Mouse (Mus musculus): ENCODE measurements at regions not wholly inside any gene's neighbourhood (a gene's known extent, or its start where the extent isn't known, plus 50 kb on each side); places are given as distances from the start of the nearest gene placed in this dataset.

DNA sequence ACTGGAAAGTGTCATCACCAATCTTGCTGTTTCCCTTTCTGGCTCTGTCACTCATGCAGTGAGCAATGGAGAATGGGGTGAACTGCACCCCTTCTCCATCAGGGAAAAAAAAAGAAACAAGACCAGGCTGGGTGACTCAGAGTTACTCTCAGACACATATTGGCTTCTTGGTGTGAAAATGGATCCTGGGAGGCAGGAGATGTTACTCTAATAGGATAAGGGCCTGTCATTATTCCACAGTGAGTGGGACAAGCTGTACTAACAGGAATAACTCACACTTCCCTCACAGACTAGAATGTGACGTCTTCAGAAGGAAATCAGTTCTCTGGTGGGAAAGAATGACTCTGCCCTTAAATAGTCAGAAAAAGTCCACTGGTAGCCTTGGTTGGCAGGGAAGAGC is 181.4 kb upstream of the Nlrp1b start:
- DNase-seq (ENCODE audit: low spot score), result no peak

DNA sequence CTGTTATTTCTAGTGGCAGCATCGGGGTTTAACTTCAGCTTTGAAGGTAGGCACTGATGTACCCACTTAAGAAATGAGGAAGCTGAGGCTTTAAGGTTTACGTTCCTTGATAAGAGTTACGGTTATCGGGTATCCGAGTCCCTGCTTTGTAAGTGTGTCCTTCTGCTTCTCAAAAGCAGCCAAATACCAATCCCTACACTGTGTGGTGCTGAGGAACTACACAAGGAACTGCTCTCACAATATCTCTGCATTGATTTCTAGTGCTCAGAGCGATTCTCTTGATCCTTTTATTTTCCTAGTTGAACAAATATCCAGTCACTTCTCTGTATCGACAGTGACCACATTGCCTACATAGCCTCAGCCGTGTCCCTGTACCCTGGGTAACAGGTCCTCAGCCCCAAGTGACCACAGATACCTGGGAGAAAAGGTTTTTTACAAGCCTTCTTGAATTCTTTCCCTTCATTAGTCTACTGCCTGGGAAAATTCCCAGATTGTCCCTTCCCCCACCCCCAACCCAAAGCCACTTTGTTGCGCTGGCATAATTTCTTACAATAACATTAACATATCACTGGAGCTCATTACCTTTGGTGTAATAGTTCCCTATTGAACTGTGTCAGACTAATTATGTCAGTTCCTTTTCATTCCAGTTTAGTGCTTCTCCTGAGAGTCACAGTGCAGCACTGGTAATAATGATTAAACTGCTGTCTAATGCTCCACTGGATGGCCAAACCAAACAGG is 184.0 kb upstream of the Nlrp1b start:
- no peak for DNase-seq (ENCODE audit: low spot score)

DNA sequence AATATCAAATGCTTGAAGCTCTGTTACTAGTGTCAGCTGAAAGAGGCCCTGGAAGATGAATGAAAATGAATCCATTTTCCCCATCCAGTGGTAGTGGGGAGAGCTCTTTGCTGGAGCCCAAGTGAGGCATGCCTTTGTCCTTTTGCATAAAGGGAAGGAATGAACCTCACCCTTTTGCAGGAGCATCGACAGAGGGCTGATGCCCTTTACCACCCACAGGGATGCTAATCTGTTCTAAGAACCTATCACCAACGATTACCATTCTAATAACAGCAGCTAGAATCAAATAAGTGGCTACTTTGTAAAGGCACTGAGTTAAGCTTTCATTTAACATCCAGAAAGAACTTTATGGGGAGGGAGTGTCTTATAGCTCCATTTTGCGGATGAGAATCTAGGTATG is 184.9 kb upstream of the Nlrp1b start:
- no peak for DNase-seq (ENCODE audit: low spot score)

DNA sequence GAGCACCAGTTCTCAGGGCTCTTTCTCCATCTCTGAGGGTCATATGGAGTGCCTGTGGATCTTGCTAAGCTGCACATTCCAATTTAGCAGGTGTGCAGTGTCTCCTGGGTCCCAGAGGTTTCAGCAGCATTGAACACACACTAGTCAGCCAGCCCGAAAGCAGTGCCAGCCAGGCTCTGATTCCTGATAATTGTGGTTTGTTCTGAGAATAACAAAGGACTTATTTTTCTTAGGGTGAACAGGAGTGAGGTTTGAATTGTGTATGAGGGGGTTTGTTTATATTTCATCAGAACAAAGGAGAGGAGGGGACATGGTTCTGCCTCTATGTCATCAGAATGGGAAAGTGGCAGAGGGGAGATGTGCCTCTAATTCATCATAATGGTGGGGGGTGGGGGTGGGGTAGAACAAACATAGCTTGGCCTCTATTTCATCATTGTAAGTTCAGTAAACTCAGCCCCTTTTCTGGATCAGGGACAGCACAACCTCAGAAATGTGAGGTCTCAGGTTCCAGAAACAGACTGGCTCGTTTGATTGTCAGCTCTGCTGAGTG is 191.8 kb upstream of the Nlrp1b start:
- no peak for DNase-seq (ENCODE audit: low spot score)

DNA sequence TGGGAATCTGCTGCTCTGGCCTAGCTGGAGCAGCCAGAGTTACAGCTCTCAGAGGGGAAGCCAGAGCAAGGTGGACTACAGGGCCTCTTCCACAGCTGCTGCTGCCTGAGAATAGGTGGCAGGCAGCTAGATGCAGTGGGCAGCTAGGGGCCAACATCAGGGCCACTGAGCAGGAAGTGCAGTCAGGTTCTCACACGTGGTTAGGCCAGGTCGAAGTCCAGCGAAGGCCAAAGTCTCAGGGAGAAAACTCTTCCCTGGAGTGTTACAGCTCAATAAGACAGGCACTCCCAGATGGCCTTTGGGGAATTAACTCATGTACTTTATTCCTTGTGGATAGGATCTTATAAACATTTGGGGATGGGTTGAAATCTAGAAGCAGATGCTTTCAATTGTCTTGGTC is 192.7 kb upstream of the Nlrp1b start:
- no peak for DNase-seq (ENCODE audit: low spot score)

DNA sequence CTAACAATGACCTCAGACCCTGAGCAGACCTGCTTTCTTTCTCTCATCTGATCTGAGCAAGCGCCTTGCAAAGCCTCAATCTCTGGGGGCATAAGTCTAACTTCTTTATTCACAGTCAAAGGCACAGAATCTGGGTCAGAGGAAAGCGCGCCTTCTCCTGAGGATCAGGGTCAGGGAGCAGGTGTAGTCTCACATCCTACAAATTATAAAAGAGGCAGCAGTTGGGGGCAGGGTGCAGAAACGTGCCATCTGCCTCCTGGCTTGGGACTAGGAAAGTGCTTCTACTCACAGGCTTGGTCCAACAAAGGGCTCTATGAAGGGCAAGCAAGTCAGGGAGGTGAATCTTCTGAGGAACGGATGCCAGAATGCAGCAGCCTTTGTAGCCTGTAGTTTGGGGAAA is 194.3 kb upstream of the Nlrp1b start:
- DNase-seq (ENCODE audit: low spot score), result no peak

DNA sequence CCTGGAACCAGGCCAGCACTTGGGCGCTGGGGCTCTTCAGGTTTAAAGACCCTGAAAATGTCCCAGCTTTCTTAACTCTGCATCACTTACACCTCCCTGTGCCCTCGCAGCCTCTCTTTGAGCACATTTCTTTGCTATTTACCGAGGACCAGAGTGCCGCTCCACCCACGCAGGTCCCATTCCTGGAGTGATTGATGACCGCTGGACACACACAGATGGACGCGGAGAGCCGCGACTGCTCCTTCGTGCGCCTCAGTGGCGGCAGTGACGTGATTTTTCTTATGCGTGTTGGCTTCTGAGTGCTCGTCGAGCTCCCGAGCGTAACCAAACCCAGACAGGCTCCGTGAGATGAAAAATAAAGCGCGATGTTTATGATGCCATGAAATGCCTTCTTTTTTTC is 199.2 kb upstream of the Nlrp1b start:
- no peak for DNase-seq (ENCODE audit: low spot score)

DNA sequence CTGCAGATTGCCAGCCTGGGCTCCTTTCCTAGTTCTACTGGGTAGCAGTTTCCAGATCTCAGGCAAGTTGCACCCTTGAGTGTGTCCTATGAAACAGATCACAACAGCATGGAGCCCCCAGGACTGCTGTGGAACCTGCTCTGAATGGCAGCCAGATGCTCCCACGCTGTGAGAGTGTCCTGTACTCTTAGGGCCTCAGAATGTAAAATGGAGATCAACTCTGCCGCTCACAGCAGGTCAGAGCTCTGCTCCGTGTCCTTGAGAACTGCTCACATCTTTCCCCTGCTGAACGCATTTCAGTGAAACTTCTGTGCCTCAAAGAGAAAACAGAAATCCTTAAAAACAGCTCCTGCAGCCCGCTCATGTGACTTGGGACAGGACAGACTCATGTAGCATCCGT is 203.7 kb upstream of the Nlrp1b start:
- no peak for DNase-seq (ENCODE audit: low spot score)

DNA sequence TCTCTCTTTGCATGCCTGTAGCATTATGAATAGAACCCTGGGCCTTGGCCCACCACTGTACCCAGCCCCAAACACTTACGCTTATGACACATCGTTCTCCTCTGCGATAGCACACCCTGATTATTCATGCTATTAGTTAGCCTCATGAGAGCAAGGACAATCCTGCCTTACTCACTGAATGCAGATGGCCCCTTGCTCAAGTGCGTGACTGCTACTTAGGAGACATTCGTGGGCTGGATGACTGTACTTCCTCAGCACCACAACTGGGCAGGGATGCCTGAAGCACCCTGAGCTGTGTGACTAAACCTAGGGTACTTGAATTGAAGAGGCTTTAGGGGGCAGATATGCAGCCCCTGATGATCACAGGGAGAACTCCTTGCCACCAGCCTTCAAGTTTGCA is 204.4 kb upstream of the Nlrp1b start:
- no peak for DNase-seq (ENCODE audit: low spot score)

DNA sequence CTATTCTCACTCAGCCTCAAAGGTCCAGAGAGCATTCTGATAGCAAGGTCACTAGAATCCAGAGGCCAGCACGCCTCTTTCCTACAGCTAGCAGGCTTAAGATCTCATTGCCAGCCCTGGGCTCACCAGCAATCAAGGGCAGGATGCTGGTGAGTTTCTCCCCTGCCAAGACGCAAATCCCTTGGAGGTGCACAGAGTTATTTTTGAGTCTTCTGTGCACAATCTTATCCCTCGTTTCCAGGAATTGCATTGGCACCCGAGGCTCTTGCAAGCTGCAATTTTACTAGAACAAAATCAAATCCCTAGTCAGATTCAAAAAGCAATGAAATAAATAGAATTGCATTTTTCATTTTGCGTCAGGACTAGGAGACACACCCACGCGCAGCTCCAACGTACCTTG is 205.2 kb upstream of the Nlrp1b start:
- DNase-seq (ENCODE audit: low spot score), result no peak

DNA sequence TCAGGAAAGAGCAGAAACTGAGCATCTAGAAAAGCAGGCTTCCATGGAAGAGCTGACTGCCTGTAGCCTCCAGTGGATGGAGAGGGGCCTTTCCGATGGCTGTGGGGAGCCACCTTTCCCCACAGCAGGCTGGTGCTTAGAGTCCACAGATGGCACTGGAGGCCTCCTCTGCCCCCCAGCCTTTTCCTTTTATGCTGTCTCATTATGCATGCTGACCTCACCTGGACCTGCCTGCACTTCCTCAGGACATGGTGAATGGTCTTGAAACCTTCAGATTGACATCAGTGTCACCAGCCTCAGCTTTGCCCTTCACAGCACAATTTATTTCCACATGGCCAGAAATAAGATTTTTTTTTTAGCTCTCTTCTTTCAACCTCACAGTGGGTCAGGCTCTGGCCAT is 205.8 kb upstream of the Nlrp1b start:
- no peak for DNase-seq (ENCODE audit: low spot score)

DNA sequence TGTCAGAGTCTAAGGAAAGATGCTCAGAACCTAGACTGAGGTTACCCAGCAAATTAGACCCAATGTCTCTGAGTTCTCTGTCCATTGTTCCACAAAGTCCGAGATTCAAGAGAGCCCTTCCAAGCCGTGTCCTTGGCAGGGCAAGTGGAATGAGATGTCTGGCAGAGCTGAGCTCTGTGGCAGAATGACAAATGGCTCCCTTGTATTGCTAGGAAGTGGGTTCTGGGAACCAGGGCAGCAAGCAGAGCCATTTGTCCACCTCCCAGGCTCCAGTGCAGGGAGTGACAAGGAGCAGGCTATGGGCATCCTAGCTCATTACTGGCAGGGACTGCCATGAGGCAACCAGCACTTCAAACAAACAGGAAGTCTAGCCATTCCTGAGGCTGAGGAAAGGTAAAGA is 206.3 kb upstream of the Nlrp1b start:
- DNase-seq (ENCODE audit: low spot score), result no peak

DNA sequence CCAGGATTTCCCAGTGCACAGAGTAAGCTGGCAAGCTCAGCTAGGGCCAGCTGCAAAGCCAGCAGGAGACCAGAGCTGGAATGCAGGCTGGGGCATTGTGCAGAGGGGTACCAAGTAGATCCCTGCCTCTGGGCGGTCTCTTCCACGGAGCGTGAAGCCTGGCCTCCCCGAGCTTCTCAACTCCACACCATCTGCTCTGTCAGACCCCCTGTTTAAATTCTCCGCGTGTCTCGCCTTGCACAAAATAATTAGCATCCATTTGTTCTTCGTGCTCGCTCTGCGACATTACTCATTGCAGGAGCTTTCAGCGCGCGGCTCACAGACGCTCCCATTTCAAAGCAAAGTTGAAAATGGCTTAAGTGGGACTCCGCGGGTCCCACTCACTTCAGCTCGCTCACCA is 209.3 kb upstream of the Nlrp1b start:
- no peak for DNase-seq (ENCODE audit: low spot score)

DNA sequence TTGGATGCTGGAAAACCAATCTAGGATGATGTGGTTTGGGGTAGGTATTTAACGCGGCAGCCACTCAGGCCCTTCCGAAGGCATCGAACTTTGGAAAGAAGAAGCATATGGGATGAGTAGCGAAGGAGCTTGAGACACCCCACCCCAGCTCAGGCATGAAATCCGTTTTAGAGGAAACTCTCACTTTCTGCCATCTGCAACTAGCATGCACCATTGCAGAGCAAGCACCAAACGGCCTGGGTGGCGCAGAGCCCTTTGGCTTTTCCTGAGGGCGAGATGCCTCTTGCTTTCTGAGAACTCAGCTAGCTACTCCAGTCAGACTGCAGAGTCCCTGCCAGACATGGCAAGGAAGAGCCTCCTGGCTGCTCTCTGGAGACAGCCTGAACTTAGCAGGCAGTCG is 209.9 kb upstream of the Nlrp1b start:
- DNase-seq (ENCODE audit: low spot score), result no peak

DNA sequence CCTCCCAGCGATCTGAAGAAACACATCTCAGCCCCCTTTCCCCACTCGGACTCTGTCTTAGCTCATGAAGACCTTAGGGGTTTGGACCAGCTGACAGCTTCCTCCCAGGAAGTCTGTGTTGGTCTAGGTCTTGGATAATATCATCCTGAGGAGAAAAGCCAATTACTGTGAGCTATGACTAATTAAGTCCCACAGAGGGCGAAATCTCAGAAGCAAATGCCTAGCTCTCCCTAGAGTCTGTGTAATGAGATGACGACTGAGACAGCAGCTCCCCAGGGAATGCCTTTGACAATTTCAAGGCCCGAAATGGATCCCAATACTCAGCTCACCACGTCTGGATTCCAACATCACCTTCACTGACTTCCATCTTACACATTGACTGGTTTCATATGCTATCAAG is 213.5 kb upstream of the Nlrp1b start:
- no peak for DNase-seq (ENCODE audit: low spot score)

DNA sequence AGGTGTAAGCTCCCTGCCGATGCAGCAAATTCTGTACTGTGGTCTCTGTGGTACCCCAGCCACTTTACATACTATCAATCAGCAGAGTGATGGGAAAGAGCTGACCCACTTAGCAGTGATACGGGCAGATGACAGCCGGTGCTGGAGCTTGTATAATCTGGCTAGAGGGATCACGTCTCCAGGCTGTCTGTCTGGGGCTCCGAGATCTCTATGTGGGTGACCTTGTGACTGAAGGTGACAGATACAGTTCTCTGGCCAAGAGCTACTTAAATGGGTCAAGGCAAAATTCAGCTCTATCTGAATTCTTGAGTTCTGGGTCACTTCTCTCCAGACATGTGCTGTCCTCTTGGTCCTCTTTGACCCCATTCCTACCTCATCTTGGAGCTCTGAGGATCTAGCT is 216.1 kb upstream of the Nlrp1b start:
- no peak for DNase-seq (ENCODE audit: low spot score)

DNA sequence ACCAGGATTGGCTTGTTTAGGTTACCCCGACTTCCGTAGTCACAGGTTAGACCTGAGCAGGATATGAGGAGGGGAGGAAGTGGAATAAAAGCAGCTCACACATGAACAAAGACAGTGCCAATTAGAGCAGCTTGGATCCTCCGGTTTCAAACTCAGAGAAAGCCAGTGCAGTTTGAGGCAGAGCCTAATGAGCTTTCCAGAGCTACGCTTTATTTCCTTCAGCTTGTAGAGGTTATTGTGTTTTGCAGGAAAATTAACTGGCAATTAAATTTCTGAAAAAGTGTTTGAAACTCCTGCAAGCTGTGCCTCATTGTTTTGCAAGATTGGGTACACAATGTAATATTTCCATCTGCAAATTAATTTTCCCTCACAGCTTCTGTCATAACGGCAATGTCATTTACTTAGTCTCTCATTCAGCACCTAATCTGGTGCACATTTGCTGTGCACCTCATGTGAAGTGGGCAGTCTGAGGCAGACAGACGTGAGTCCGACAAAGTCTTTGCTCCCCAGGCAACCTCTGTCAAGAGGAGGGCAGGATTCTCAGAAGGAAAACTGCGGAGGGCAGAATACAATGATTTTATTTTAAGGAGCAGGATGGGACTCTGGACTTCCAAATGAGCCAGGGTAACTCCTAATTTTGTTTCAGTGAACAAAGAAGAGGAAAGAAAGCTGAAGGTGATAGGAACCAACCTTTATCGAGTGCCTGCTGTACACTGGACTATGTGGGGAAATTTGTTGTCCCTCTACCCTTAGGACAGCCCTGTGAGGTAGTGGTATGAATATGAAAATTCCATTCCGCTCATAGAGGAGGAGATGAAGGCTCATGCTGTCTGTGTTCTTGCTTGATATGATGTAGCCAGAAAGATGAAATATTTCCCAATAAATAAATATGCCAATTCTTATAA is 217.6 kb upstream of the Nlrp1b start:
- no peak for DNase-seq (ENCODE audit: low spot score)

DNA sequence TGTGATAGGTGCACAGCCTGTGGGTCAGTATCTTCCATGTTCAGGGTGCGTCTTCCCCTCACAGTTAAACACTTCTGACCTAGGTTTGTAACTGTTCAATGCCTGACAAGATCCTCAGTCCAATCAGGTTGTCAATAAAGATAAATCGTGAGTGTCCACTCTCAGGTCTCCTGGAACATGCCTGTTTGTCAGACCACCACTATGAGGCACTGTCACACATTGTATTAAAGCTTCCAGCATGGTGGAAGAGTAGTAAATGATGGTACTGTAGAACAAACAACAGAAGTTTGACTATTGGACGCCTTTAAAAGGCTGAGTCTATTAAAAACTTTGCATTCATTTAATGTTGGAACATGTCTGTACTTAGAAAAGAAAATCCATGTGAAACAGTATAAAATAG is 249.6 kb upstream of the Nlrp1b start:
- DNase-seq (ENCODE audit: low spot score), result no peak

DNA sequence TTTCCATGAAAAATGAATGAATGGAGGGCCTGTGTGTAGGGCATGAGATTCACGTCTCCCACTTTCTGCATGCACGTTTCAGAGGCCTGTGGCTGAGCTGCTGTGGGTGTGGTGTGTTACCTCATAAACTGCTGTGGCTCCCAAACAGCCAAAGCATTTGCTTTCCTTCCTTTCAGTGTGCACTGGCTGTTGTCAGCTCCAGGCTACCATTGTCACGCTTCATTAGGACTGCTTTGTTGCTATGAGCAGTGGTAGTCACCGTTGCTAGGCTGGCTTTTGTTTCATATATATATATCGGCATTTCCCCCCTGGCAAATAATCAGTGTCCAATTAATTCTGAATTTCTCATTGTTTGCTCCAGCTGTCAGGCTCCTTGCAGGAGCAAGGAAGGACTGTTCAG is 251.9 kb upstream of the Wscd1 start:
- DNase-seq (ENCODE audit: low spot score), result no peak

DNA sequence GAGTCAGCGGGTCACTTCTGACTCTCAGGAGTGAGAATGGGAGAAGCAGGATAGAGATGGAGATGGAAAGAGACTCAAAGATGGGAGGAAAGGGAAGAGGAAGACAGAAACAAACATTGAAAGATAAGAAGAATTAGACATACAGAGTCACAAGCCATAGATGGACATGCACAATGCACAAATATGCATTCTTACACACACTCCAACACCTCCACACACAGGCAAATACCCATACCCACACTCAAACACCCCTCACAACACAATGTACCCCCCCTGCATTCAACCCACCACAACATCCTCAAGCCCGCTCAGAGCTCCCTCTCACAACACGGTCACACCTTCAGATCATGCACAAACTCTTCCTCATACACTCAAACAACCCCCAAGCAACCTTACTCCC is 251.4 kb upstream of the Wscd1 start:
- DNase-seq (ENCODE audit: low spot score), result no peak

DNA sequence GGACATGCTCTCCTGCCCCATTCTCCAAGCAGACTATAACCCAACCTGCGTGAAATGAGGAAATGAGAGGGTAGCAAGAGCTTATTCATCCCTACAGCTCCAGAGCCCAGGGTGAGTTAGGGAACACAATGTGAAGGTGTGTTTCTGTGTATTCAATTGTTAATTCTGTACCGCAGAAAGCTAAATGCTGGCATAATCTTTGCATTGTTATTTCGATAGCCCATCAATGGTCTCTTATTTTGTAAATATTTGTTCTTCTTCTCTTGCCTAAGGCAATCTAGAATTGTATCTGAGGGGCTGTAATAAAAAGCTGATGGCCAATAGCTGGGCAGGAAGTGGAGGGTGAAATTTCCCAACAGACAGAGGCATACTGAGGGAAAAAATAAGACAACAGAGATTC is 247.6 kb upstream of the Wscd1 start:
- DNase-seq (ENCODE audit: low spot score), result no peak

DNA sequence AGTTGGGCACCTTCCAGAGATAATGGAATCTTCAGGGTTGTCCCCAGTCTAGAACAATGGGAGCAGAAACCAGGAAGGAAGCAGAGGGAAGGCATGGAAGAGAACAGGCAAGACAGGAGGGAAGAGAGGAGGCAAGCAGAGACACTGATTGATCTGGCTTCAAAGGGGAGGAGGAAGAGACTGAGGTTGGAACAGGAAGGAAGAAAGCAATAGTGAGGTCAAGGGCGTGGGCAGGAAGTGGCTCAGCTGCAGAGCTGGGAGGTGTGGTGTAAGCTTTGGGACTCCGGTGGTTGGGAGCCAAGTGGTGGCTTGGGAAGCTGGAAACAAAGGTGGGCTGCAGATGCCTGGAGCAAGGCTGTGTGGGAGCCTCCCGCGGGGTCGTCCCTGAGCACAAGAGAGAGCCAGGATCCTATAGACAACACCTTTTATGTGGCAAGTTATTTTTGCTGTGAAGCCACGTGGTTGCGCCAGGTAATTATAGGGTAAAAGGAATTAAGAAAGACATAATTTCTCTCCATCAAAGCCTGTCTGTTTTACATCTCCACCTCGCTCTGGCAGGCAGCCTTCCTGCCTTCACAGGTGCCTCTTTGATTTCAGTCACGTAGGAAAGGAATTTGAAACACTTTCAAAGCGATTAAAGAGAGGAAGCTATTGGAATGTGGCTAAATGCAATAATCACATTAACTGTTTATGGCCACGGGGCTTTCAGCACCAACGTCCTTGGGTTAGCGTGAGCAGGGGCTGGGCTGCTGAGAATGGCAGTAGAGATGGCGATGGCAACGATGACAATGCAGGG is 237.3 kb upstream of the Wscd1 start:
- no peak for DNase-seq (ENCODE audit: low spot score)

DNA sequence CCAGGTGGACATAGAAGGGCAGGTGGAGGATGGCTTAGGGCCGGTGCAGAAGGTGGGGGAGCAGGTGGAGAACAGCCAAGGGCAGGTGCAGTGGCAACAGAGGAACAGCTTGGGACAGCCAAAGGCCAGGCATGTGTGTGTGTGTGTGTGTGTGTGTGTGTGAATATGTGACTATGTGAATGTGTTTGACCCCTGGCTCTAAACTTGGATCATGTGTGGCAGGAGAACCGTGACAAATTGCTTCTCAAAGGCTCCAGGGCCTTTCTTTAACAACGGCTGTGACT is 236.7 kb upstream of the Wscd1 start:
- DNase-seq (ENCODE audit: low spot score), result no peak

All from adipocyte (in vitro differentiated cells).